Mouse (Mus musculus) embryo, embryonic 11 days (tissue): Measurements from ENCODE around the gene Olfr1351.
"Not testable (repeated sequence)": the region's sequence is repeated elsewhere in the genome, so short reads cannot be mapped to it uniquely, and the experiment has no call there.

Experiments used
- DNase-seq: peaks from one replicate; pipeline ENCODE4 v3.0.0-alpha.2; 2015

Olfr1351 gene

GRCm38 (mm10) chr10:79012172-79012571 lies at the start of gene Olfr1351:
TSS of gene Olfr1351 (plus strand) at chr10:79012472.
- DNase-seq = no peak

GRCm38 (mm10) chr10:78963009-78963408 lies 49.3 kb upstream of the Olfr1351 start, which contains the start of gene Olfr1353:
TSS of gene Olfr1353 (plus strand) at chr10:78963309.
- not testable (repeated sequence) for DNase-seq

- DNase-seq = no peak
These were observed 31.5 kb upstream of the Olfr1351 start, which contains the start of gene Olfr1352 for GRCm38 (mm10) chr10:78980750-78981149. TSS of gene Olfr1352 (plus strand) at chr10:78981050.

GRCm38 (mm10) chr10:79028441-79028840 lies 16.2 kb downstream of the Olfr1351 start, which contains the start of gene Olfr57:
TSS of gene Olfr57 (plus strand) at chr10:79028741.
- no peak for DNase-seq

GRCm38 (mm10) chr10:79042457-79042856 lies 30.2 kb downstream of the Olfr1351 start:
- DNase-seq = not testable (repeated sequence)

GRCm38 (mm10) chr10:79057370-79057769 lies 45.1 kb downstream of the Olfr1351 start:
- not testable (repeated sequence) for DNase-seq
